Mouse (Mus musculus) forebrain, postnatal 0 days (tissue): Measurements from ENCODE around the gene Stx6. TPM values are rescaled to one million over a fixed set of nuclear protein-coding genes. Genes with fewer than 3 reads are reported as not detected.

Experiments
- ATAC-seq: fragments of 200-750 bp; cut with Nextera tagmentation; 2 replicates; pipeline ENCODE4 v1.8.0; 2017; ENCODE audit warnings: mild to moderate bottlenecking, moderate library complexity
- DNase-seq: peaks from one replicate; pipeline ENCODE4 v3.0.0-alpha.2; 2015
- H3K27ac ChIP-seq: fragments of 300-500 bp; sonication (generic); 2 replicates; pipeline ENCODE4 v1.5.1; 2014; ENCODE audit warnings: low read depth, mild to moderate bottlenecking, antibody characterized with exemption, low read length, moderate library complexity, mixed read lengths
- H3K27me3 ChIP-seq: fragments of 300-500 bp; sonication (generic); 2 replicates; pipeline ENCODE4 v1.6.1; 2014; ENCODE audit warnings: mild to moderate bottlenecking, low read length, mixed read lengths; ENCODE audit not compliant: insufficient read depth
- H3K36me3 ChIP-seq: fragments of 300-500 bp; sonication (generic); 2 replicates; pipeline ENCODE4 v1.6.1; 2014; ENCODE audit warnings: mild to moderate bottlenecking, moderate library complexity; ENCODE audit not compliant: insufficient read depth
- H3K4me1 ChIP-seq: fragments of 300-500 bp; sonication (generic); 2 replicates; pipeline ENCODE4 v1.6.1; 2014; ENCODE audit warnings: antibody characterized with exemption; ENCODE audit not compliant: insufficient read depth
- H3K4me2 ChIP-seq: fragments of 300-500 bp; sonication (generic); 2 replicates; pipeline ENCODE4 v1.6.1; 2014; ENCODE audit warnings: low read depth, mild to moderate bottlenecking, moderate library complexity
- H3K4me3 ChIP-seq: fragments of 300-500 bp; sonication (generic); 2 replicates; pipeline ENCODE4 v1.5.1; 2014; ENCODE audit warnings: low read depth, low read length, mixed read lengths
- H3K9ac ChIP-seq: fragments of 300-500 bp; sonication (generic); 2 replicates; pipeline ENCODE4 v1.6.1; 2014; ENCODE audit warnings: mild to moderate bottlenecking
- H3K9me3 ChIP-seq: fragments of 300-500 bp; sonication (generic); 2 replicates; pipeline ENCODE4 v1.6.1; 2016; ENCODE audit warnings: low read length
- CTCF ChIP-seq: sonication (generic); IDR thresholded peaks from 2 replicates; pipeline ENCODE4 v1.5.1; 2016; ENCODE audit warnings: antibody characterized with exemption, control low read depth, low read depth
- WGBS: fragments of 180-500 bp; shearing (Covaris S2); extraction: QIAGEN DNeasy Blood & Tissue Kit; methylation state at CpG from one replicate; pipeline ENCODE4 v1.1.7; 2014; 5-methylcytosine and 5-hydroxymethylcytosine counted together
- polyA plus RNA-seq: library from polyadenylated mRNA; unstranded; fragments of >200 nt; fragmentation: Nextera tagmentation; extraction: Ambion mirVana; gene quantifications from 2 replicates; pipeline ENCODE4 v1.2.1, GENCODE M21; 2015
- total RNA-seq: library from RNA; depleted of rRNA; stranded (reverse); fragments of >200 nt; gene quantifications from 2 replicates; pipeline ENCODE4 v1.2.3, GENCODE M21; 2014

The Stx6 gene
- total and polyA plus RNA-seq, 2 experiments from 2014 or later: 97.5 to 120 TPM

DNA sequence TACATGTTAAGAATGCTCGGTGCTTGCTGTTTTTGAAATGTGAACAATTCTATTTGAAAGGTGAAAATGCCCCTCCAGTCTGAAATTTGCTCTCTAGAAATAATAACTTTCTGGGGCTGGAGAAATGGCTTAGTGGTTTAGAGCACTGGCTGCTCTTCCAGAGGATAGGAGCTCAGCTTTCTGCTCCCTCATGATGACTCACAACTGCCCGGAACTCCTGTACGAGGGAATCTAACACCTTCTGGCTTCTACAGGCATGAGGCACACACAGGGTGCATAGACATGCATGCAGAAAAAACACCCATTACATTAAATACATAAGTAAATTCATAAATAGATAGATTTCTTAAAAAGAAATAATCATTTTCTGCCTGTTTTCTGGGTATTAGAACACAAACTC lies 25.7 kb downstream of the Stx6 start:
- H3K4me3 ChIP-seq: no peak overlapping the region
- no peak for TF ChIP-seq CTCF
- no peaks in the 10 kb centered on the region for H3K27me3 ChIP-seq
- no peak for DNase-seq
- H3K9me3 ChIP-seq: no peaks in the 10 kb centered on the region
- H3K27ac ChIP-seq: no peak overlapping the region
- peaks cover 21% of the 10 kb centered on the region for H3K36me3 ChIP-seq
- no peak for ATAC-seq
- H3K4me1 ChIP-seq: no peaks in the 10 kb centered on the region
- no peak overlapping the region for H3K9ac ChIP-seq
- H3K4me2 ChIP-seq: no peak overlapping the region
- 75% methylated on average over 3 of the region's 3 CpGs for WGBS

DNA sequence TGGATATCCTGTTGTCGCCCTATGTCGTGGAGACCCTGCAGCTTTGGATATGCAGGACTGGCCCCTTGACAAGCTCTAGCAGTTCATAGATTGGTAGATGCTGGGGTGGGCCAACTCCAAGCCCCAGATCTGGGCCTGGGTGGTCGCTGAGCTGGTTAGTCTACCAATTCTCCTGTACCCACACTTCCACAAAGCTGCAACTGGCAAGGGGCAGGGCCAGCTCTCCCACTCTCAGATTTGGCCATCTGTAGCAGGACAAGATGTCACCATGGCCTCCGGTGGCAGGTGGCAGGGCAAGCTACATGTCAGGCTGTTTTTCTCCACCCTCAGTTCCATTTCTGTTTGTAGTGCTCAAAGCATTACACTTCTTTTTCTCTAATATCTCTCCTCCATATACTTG lies 30.1 kb downstream of the Stx6 start:
- H3K9me3 ChIP-seq: no peaks in the 10 kb centered on the region
- H3K4me3 ChIP-seq: no peak overlapping the region
- ATAC-seq (no peak), DNase-seq (no peak)
- no peak overlapping the region for H3K27ac ChIP-seq
- WGBS: 87% methylated on average over 4 of the region's 4 CpGs
- no peaks in the 10 kb centered on the region for H3K27me3 ChIP-seq
- no peak overlapping the region for H3K9ac ChIP-seq
- H3K4me1 ChIP-seq: no peaks in the 10 kb centered on the region
- no peak for TF ChIP-seq CTCF
- no peak overlapping the region for H3K4me2 ChIP-seq
- H3K36me3 ChIP-seq: peaks cover 33% of the 10 kb centered on the region

DNA sequence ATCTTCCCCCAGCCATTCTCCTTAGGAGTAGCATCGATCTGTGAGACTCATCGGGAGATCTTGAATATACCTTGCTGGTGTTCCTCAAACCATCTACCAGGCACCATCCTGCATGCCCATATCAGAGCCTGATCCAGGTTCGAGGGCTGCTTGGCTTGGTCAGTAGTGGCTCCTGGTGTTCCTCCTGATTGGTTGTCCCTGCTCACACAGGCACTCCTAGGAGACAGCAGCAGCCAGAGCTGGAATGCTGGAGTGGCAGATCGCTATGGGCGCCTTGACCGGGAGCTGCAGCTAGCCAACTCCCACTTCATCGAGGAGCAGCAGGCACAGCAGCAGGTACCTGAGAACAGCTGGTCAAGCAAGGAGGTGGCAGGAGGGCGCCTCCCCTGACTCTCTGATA lies 32.7 kb downstream of the Stx6 start:
- Histone ChIP-seq H3K27me3 (no peaks in the 10 kb centered on the region), H3K4me2 (no peak overlapping the region), H3K27ac (no peak overlapping the region), H3K4me1 (no peaks in the 10 kb centered on the region), H3K9ac (no peak overlapping the region), H3K4me3 (no peak overlapping the region), H3K36me3 (peaks cover 33% of the 10 kb centered on the region), H3K9me3 (no peaks in the 10 kb centered on the region)
- ATAC-seq (no peak), DNase-seq (no peak)
- no peak for TF ChIP-seq CTCF
- WGBS: 82% methylated on average over 8 of the region's 8 CpGs

DNA sequence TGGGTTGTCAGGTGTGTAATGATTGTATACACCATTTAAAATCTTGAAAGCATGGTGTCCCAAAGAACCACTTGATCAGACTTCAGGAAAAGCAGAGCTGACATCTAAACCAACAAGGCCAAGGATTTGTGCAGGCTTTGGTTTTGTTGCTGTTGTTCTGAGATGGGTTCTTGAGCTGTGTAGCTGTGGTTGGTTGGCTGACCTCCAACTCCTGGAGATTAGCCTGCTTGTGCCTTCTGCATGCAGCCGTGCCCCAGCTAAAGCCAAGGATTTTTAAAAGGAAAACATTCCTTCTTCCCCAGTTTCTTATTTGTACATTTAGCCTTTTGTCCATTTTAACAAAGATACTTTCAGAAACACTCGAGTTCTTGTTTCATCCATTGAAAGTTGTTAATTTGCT lies 33.2 kb downstream of the Stx6 start:
- WGBS: 26% methylated on average over 2 of the region's 2 CpGs
- H3K9me3 ChIP-seq: no peaks in the 10 kb centered on the region
- peaks cover 3% of the 10 kb centered on the region for H3K4me1 ChIP-seq
- no peak for TF ChIP-seq CTCF
- H3K4me2 ChIP-seq: no peak overlapping the region
- no peaks in the 10 kb centered on the region for H3K27me3 ChIP-seq
- no peak overlapping the region for H3K4me3 ChIP-seq
- H3K27ac ChIP-seq: no peak overlapping the region
- no peak overlapping the region for H3K9ac ChIP-seq
- ATAC-seq: no peak
- DNase-seq: no peak
- peaks cover 33% of the 10 kb centered on the region for H3K36me3 ChIP-seq

DNA sequence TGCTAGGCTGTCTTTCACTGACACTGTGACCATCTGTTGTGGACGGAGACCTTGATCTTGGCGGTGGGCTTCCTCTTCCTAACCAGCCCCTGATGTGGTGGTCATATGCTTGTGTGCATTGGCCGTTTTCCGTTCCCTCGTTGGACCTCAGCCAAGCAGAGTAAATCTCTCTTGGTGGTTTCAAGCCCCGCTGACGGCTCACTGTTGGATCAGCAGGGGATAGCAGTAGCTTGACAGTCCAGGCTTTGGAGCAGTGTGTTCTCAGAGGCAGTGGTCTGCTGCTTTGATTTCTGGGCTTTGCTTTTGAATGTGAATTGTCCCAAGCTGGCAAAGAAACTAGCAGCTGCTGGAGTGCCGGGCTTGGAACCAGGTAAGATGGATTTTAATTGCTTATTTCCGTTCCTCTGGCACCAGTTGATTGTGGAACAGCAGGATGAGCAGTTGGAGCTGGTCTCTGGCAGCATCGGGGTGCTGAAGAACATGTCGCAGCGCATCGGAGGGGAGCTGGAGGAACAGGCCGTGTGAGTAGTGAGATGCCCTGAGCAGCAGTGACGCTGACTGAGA lies 34.4 kb downstream of the Stx6 start:
- WGBS: 34% methylated on average over 15 of the region's 15 CpGs
- H3K9me3 ChIP-seq: no peaks in the 10 kb centered on the region
- no peak overlapping the region for H3K4me3 ChIP-seq
- H3K4me2 ChIP-seq: no peak overlapping the region
- H3K9ac ChIP-seq: no peak overlapping the region
- H3K4me1 ChIP-seq: peaks cover 8% of the 10 kb centered on the region
- peaks cover 34% of the 10 kb centered on the region for H3K36me3 ChIP-seq
- TF ChIP-seq CTCF: no peak; the same call in 1 of the 2 replicates
- H3K27ac ChIP-seq: peak overlapping the region; percentile 83
- ATAC-seq (peak; percentile 93), DNase-seq (peak; percentile 91)
- H3K27me3 ChIP-seq: no peaks in the 10 kb centered on the region

DNA sequence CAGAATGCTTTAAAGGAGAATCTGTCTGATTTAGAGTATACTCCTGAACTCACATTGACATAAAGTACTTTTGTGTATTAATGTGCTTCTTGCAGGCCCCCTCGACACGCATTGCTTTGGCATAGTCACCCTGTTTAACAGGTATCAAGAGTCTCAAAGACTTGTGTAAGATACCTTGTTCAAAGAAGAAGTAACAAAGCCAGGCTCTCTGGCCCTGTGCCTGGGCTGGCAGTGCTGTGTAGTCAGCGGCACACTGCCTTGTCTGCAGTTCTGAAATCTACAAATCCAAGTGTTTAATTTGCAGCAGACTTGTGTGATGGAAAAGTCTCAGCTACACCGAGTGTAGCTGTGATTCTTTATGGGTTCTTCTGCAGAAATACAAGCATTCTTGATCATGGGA lies 38.2 kb downstream of the Stx6 start:
- H3K4me1 ChIP-seq: peaks cover 8% of the 10 kb centered on the region
- no peak overlapping the region for H3K4me3 ChIP-seq
- H3K9me3 ChIP-seq: no peaks in the 10 kb centered on the region
- H3K27ac ChIP-seq: peak overlapping the region; percentile 69
- H3K27me3 ChIP-seq: no peaks in the 10 kb centered on the region
- H3K4me2 ChIP-seq: no peak overlapping the region
- ATAC-seq (no peak; the same call in 1 of the 2 replicates), DNase-seq (no peak)
- no peak for TF ChIP-seq CTCF
- peaks cover 17% of the 10 kb centered on the region for H3K36me3 ChIP-seq
- no peak overlapping the region for H3K9ac ChIP-seq
- 33% methylated on average over 4 of the region's 4 CpGs for WGBS

DNA sequence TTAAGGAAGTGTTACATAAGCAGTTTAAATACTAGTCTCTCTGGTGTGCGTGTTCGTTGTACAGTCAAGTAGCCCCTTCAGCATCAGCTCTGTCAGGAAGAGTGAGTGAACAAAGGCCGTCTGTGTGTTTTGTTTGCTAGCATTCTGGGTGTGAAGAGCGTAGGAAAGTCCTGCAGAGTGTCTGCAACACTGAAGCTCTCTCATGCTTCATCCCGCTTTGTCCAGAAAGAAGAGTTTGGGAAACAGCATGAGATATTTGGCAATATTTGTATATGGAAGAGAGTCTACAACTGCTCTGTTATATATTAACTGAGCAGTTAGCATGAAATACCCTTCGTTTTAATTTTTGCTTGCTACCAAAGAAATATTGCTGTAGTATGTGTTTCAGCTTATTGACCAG lies 41.0 kb downstream of the Stx6 start:
- Histone ChIP-seq H3K27ac (no peak overlapping the region), H3K36me3 (peaks cover 14% of the 10 kb centered on the region), H3K4me1 (peaks cover 27% of the 10 kb centered on the region), H3K4me2 (no peak overlapping the region), H3K27me3 (no peaks in the 10 kb centered on the region), H3K4me3 (no peak overlapping the region), H3K9ac (no peak overlapping the region), H3K9me3 (no peaks in the 10 kb centered on the region)
- TF ChIP-seq CTCF: no peak
- 63% methylated on average over 6 of the region's 6 CpGs for WGBS
- no peak for ATAC-seq
- no peak for DNase-seq
